Mouse (Mus musculus): ENCODE results near the gene Sema4g. TPM values are rescaled to one million over a fixed set of nuclear protein-coding genes. Genes with fewer than 3 reads are reported as not detected.

The Sema4g gene
- total RNA-seq, 2 experiments from 2014 or later: 0.10 to 0.11 TPM

DNA sequence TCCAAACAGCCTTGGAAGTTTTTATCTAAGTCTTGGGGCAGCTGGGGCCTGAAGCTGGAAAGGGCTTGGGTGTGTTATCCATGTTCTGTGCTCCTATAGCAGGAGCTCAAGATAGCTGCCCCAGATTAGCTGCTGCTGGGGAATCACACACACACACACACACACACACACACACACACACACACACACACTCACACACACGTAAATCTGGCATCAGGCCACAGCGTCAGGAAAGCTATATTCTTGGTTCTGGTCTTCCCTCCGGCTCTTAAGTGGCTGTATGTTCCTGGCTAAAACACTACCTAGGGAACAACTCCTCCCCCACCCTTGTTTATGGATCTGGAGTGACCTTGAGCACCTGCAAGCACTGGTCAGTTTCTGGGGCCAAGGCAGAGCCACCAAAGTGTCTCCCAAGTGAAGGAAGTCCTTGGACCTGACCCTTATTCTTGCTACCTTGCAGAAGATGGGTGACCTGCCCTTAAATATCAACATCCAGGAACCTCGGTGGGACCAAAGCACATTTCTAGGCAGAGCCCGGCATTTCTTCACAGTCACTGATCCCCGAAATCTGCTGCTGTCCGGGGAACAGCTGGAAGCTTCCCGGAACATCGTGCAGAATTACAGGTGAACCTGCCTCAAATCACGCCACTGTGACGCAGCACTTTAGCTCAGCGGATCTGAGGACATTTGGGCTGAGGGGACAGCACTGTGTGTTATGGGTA is 59.9 kb downstream of the Sema4g start:
- Histone ChIP-seq H3K27ac (peak overlapping the region; percentile 99), H3K4me3 (peak overlapping the region; percentile 76)
- intact Hi-C loops (cut with DNase I): no loop called here
- TF ChIP-seq CTCF (IDR thresholded peaks at IDR 0.05): no peak
- peak; percentile 33 for DNase-seq

DNA sequence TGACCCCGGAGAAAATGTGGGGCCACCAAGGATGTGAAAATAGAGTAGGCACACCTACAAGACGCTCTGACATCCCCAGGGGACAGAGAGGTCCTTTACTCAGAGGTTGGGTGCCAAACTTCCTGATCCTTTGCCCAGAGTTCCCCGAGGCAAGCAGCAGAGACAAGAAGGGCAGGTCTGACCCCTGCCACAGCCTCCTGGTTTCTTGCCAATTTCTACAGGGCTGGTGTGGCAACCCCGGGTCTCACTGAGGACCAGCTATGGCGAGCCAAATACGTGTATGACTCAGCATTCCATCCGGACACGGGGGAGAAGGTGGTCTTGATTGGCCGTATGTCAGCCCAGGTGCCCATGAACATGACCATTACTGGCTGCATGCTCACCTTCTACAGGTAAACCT is 60.6 kb downstream of the Sema4g start:
- no peak for TF ChIP-seq CTCF (IDR thresholded peaks at IDR 0.05)
- peak overlapping the region; percentile 99 for H3K27ac ChIP-seq
- peak overlapping the region; percentile 76 for H3K4me3 ChIP-seq
- peak; percentile 38 for DNase-seq
- intact Hi-C loops (cut with DNase I): no loop called here

Other genes with a start within 250 kb of the Sema4g start
- gene Pax2, start 233.1 kb upstream of the Sema4g start, total RNA-seq (2021): not detected
- 10 to 100 TPM; 11.9 to 14.5 TPM for gene Slf2, start 58.0 kb upstream of the Sema4g start, total RNA-seq (2021)
- 10 to 100 TPM; 18.0 to 25.4 TPM for gene Twnk, start 16.6 kb downstream of the Sema4g start, total RNA-seq (2021)
- 10 to 100 TPM; 31.0 to 42.5 TPM for gene Mrpl43, start 17.3 kb downstream of the Sema4g start, total RNA-seq (2021)
- gene Lzts2, start 25.3 kb downstream of the Sema4g start, total RNA-seq (2021): 10 to 100 TPM; 21.0 to 29.3 TPM
- 1 to 10 TPM; 5.9 to 6.8 TPM for gene Pdzd7, start 56.6 kb downstream of the Sema4g start, total RNA-seq (2021)
- gene Sfxn3, start 58.4 kb downstream of the Sema4g start, total RNA-seq (2021): 10 to 100 TPM; 17.1 to 25.1 TPM
- gene Kazald1, start 86.1 kb downstream of the Sema4g start, total RNA-seq (2021): 1 to 10 TPM; 4.2 to 5.9 TPM
- gene Tlx1, start 161.6 kb downstream of the Sema4g start, total RNA-seq (2021): not detected
- gene Lbx1, start 246.7 kb downstream of the Sema4g start, total RNA-seq (2021): 10 to 100 TPM; 46.0 to 66.8 TPM